Mouse (Mus musculus) liver, postnatal 0 days (tissue): ENCODE results near the gene Rln3.

Experiments
- CTCF ChIP-seq: sonication (generic); IDR thresholded peaks from 2 replicates; pipeline ENCODE4 v1.5.1; 2016; ENCODE audit warnings: antibody characterized with exemption, low read depth
- EP300 ChIP-seq: IDR thresholded peaks from 2 replicates; pipeline ENCODE4 v1.6.1; 2016; ENCODE audit warnings: antibody characterized with exemption, low read depth, mild to moderate bottlenecking

DNA sequence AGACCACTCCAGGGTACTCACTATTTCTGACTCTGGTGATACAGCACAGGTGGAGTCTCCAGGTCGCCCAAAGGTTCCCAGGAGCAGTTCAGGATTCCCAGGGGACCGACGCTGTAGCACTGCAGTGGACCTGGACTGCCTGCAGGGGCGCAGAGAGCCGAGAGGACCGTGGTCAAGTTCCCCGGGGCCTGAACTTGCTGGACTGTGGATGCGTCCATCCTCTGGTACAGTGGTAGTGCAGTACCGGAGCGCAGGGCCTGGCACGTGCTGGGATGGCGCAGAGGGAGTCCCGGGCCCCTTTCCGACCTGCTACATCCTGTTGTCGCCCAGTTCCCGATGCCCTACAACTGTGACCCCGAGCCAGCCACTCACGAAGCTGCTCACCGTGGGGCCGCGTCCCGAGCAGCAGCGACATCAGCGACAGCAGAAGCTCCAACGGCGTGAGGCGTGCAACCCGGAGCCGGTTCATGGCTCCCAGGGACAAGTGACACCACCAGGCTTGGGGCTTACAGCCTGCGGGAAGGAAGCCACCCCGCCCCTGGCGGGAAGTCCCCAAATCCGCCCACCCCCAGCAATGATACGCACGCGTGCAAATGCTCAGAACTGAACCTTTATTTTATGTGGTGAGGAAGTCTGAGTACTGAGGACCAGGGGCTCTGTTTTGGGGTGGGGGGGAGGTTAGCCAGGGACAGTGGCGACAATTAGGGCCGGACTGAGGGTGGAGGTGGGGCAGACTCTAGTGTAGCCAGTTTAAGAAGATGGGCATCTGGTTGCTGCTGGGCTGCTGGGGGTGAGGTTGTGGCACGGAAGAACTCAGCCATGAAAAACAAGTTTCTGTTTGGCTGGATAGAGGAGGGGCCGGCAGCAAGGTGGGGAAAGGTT, 2.5 kb downstream of the Rln3 start, which contains the start of gene Il27ra:
- peak; percentile 78 for TF ChIP-seq CTCF
- no peak for TF ChIP-seq EP300
